Mouse (Mus musculus) forebrain, embryonic 11.5 days (tissue): Measurements from ENCODE around the gene Sept5. TPM values are rescaled to one million over a fixed set of nuclear protein-coding genes. Genes with fewer than 3 reads are reported as not detected.

ENCODE experiments used
- ATAC-seq: fragments of 200-750 bp; cut with Nextera tagmentation; replicated peaks from 2 replicates; pipeline ENCODE4 v1.8.0; 2017; ENCODE audit warnings: moderate TSS enrichment; ENCODE audit not compliant: low FRiP score
- DNase-seq: peaks from one replicate; pipeline ENCODE4 v3.0.0-alpha.2; 2017; ENCODE audit warnings: low spot score
- H3K27ac ChIP-seq: fragments of 300-500 bp; sonication (generic); 2 replicates; pipeline ENCODE4 v1.5.1; 2014; ENCODE audit warnings: low read depth, low read length
- H3K27me3 ChIP-seq: fragments of 300-500 bp; sonication (generic); 2 replicates; pipeline ENCODE4 v1.6.1; 2014; ENCODE audit warnings: mild to moderate bottlenecking, low read length, mixed read lengths; ENCODE audit not compliant: control insufficient read depth, insufficient read depth
- H3K36me3 ChIP-seq: fragments of 300-500 bp; sonication (generic); 2 replicates; pipeline ENCODE4 v1.6.1; 2014; ENCODE audit warnings: mild to moderate bottlenecking, low read length, moderate library complexity, mixed read lengths; ENCODE audit not compliant: control insufficient read depth, insufficient read depth
- H3K4me1 ChIP-seq: fragments of 300-500 bp; sonication (generic); replicated peaks from 2 replicates; pipeline ENCODE4 v1.6.1; 2014; ENCODE audit warnings: low read length, mixed read lengths; ENCODE audit not compliant: control insufficient read depth, insufficient read depth
- H3K4me2 ChIP-seq: fragments of 300-500 bp; sonication (generic); 2 replicates; pipeline ENCODE4 v1.6.1; 2014; ENCODE audit warnings: low read depth, mild to moderate bottlenecking, low read length, moderate library complexity, mixed read lengths; ENCODE audit not compliant: severe bottlenecking
- H3K4me3 ChIP-seq: fragments of 300-500 bp; sonication (generic); 2 replicates; pipeline ENCODE4 v1.5.1; 2014; ENCODE audit warnings: low read depth, low read length
- H3K9ac ChIP-seq: fragments of 300-500 bp; sonication (generic); 2 replicates; pipeline ENCODE4 v1.6.1; 2014; ENCODE audit warnings: low read length
- H3K9me3 ChIP-seq: fragments of 300-500 bp; sonication (generic); 2 replicates; pipeline ENCODE4 v1.6.1; 2016; ENCODE audit warnings: low read length, mixed read lengths; ENCODE audit not compliant: control insufficient read depth
- WGBS: fragments of 180-500 bp; shearing (Covaris S2); extraction: QIAGEN DNeasy Blood & Tissue Kit; methylation state at CpG from one replicate; pipeline ENCODE4 v1.1.7; 2014; 5-methylcytosine and 5-hydroxymethylcytosine counted together
- polyA plus RNA-seq: library from polyadenylated mRNA; unstranded; fragments of >200 nt; fragmentation: Nextera tagmentation; extraction: Ambion mirVana; gene quantifications from 2 replicates; pipeline ENCODE4 v1.2.1, GENCODE M21; 2014

Sept5 gene
- polyA plus RNA-seq, 1 experiment from 2014 or later: 44.2 TPM

- DNase-seq (no peak), ATAC-seq (no peak)
- Histone ChIP-seq H3K27me3 (no peaks in the 10 kb centered on the region), H3K27ac (no peak overlapping the region), H3K4me3 (no peak overlapping the region), H3K4me2 (no peak overlapping the region), H3K9me3 (no peaks in the 10 kb centered on the region), H3K4me1 (no peaks in the 10 kb centered on the region), H3K9ac (no peak overlapping the region), H3K36me3 (no peaks in the 10 kb centered on the region)
- 82% methylated on average over 6 of the region's 6 CpGs for WGBS
Measured at GRCm38 (mm10) chr16:18653290-18654160, 23.8 kb upstream of the Sept5 start.

GRCm38 (mm10) chr16:18649126-18649525 is 19.4 kb upstream of the Sept5 start:
- ATAC-seq (no peak), DNase-seq (no peak)
- Histone ChIP-seq H3K4me3 (no peak overlapping the region), H3K36me3 (no peaks in the 10 kb centered on the region), H3K27ac (no peak overlapping the region), H3K27me3 (no peaks in the 10 kb centered on the region), H3K9ac (no peak overlapping the region), H3K9me3 (no peaks in the 10 kb centered on the region), H3K4me2 (no peak overlapping the region), H3K4me1 (no peaks in the 10 kb centered on the region)
- WGBS: 65% methylated on average over 3 of the region's 3 CpGs

- Histone ChIP-seq H3K4me1 (no peaks in the 10 kb centered on the region), H3K27ac (no peak overlapping the region), H3K27me3 (no peaks in the 10 kb centered on the region), H3K9me3 (no peaks in the 10 kb centered on the region), H3K4me3 (no peak overlapping the region), H3K4me2 (no peak overlapping the region), H3K9ac (no peak overlapping the region), H3K36me3 (no peaks in the 10 kb centered on the region)
- ATAC-seq: no peak
- no peak for DNase-seq
- WGBS: 82% methylated on average over 6 of the region's 6 CpGs
Measured at GRCm38 (mm10) chr16:18645329-18645728, 15.6 kb upstream of the Sept5 start.

- Histone ChIP-seq H3K36me3 (no peaks in the 10 kb centered on the region), H3K4me2 (no peak overlapping the region), H3K4me3 (no peak overlapping the region), H3K27ac (no peak overlapping the region), H3K4me1 (no peaks in the 10 kb centered on the region), H3K9ac (no peak overlapping the region), H3K27me3 (no peaks in the 10 kb centered on the region), H3K9me3 (no peaks in the 10 kb centered on the region)
- no peak for ATAC-seq
- WGBS: 71% methylated on average over 4 of the region's 4 CpGs
- no peak for DNase-seq
Measured at GRCm38 (mm10) chr16:18644485-18644884, 14.7 kb upstream of the Sept5 start.

- Histone ChIP-seq H3K27ac (no peak overlapping the region), H3K36me3 (no peaks in the 10 kb centered on the region), H3K4me1 (no peaks in the 10 kb centered on the region), H3K4me2 (no peak overlapping the region), H3K27me3 (no peaks in the 10 kb centered on the region), H3K9me3 (no peaks in the 10 kb centered on the region), H3K4me3 (no peak overlapping the region), H3K9ac (no peak overlapping the region)
- DNase-seq (peak; percentile 47), ATAC-seq (no peak)
- WGBS: 82% methylated on average over 11 of the region's 11 CpGs
Measured at GRCm38 (mm10) chr16:18643406-18643998, 13.7 kb upstream of the Sept5 start.

- H3K9me3 ChIP-seq: no peaks in the 10 kb centered on the region
- H3K9ac ChIP-seq: no peak overlapping the region
- 84% methylated on average over 4 of the region's 4 CpGs for WGBS
- DNase-seq (no peak), ATAC-seq (no peak)
- H3K4me2 ChIP-seq: no peak overlapping the region
- no peaks in the 10 kb centered on the region for H3K36me3 ChIP-seq
- no peak overlapping the region for H3K4me3 ChIP-seq
- H3K4me1 ChIP-seq: no peaks in the 10 kb centered on the region
- no peaks in the 10 kb centered on the region for H3K27me3 ChIP-seq
- H3K27ac ChIP-seq: no peak overlapping the region
Measured at GRCm38 (mm10) chr16:18642897-18643296, 13.1 kb upstream of the Sept5 start.

- no peaks in the 10 kb centered on the region for H3K4me1 ChIP-seq
- no peaks in the 10 kb centered on the region for H3K9me3 ChIP-seq
- no peak overlapping the region for H3K4me2 ChIP-seq
- no peak for DNase-seq
- H3K27me3 ChIP-seq: no peaks in the 10 kb centered on the region
- no peaks in the 10 kb centered on the region for H3K36me3 ChIP-seq
- no peak for ATAC-seq
- WGBS: 66% methylated on average over 7 of the region's 7 CpGs
- no peak overlapping the region for H3K9ac ChIP-seq
- no peak overlapping the region for H3K4me3 ChIP-seq
- no peak overlapping the region for H3K27ac ChIP-seq
Measured at GRCm38 (mm10) chr16:18642291-18642690, 12.5 kb upstream of the Sept5 start.

GRCm38 (mm10) chr16:18639382-18639929 is 9.7 kb upstream of the Sept5 start:
- H3K4me1 ChIP-seq: no peaks in the 10 kb centered on the region
- no peaks in the 10 kb centered on the region for H3K36me3 ChIP-seq
- no peaks in the 10 kb centered on the region for H3K9me3 ChIP-seq
- no peaks in the 10 kb centered on the region for H3K27me3 ChIP-seq
- no peak overlapping the region for H3K9ac ChIP-seq
- ATAC-seq: no peak
- no peak for DNase-seq
- H3K4me3 ChIP-seq: no peak overlapping the region
- no peak overlapping the region for H3K4me2 ChIP-seq
- 92% methylated on average over 1 of the region's 1 CpGs for WGBS
- no peak overlapping the region for H3K27ac ChIP-seq
